Mouse (Mus musculus): ENCODE measurements around the gene Rspo1. TPM values are rescaled to one million over a fixed set of nuclear protein-coding genes. Genes with fewer than 3 reads are reported as not detected.
A peak's percentile ranks its signal among the peaks of the same experiment; 100 is the strongest.

Rspo1 gene
- total and polyA plus RNA-seq, 2 experiments from 2014 or later, result 1.9 to 2.4 TPM

DNA sequence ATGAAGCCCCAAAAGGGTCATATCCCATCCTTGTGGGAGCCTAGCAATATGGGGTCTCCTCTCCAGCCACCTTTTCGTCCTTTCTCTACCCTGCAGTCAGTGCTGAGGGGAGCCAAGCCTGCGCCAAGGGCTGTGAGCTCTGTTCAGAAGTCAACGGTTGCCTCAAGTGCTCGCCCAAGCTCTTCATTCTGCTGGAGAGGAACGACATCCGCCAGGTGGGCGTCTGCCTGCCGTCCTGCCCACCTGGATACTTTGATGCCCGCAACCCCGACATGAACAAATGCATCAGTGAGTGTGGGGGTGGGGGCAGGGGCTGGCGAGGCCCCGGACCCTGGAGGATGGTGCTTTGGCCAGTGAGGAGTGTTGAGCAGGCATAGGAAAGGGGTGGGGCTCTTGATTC, 18.7 kb downstream of the Rspo1 start:
- ATAC-seq, result no peak

GRCm38 (mm10) chr4:125007460-125007859, 21.2 kb downstream of the Rspo1 start:
- Histone ChIP-seq H3K9ac (no peak overlapping the region), H3K4me1 (ENCODE audit: insufficient read depth) (no peaks in the 10 kb centered on the region), H3K36me3 (ENCODE audit: insufficient read depth) (no peaks in the 10 kb centered on the region), H3K27me3 (ENCODE audit: insufficient read depth, low read length) (no peaks in the 10 kb centered on the region), H3K9me3 (ENCODE audit: low read length) (no peaks in the 10 kb centered on the region), H3K27ac (ENCODE audit: low read depth, low read length) (no peak overlapping the region), H3K4me2 (ENCODE audit: low read depth) (no peak overlapping the region), H3K4me3 (ENCODE audit: low read depth, low read length) (no peak overlapping the region)
- no peak for ATAC-seq
- no peak for TF ChIP-seq CTCF (IDR thresholded peaks at IDR 0.05; ENCODE audit: low read depth)
- WGBS, result 66% methylated on average over 15 of the region's 15 CpGs
- DNase-seq, result no peak

More for the DNA sequence above, 18.7 kb downstream of the Rspo1 start:
- no peak overlapping the region for H3K27ac ChIP-seq (ENCODE audit: low read depth, low read length)
- H3K27me3 ChIP-seq (ENCODE audit: insufficient read depth, low read length), result no peaks in the 10 kb centered on the region
- no peaks in the 10 kb centered on the region for H3K4me1 ChIP-seq (ENCODE audit: insufficient read depth)
- H3K9ac ChIP-seq, result no peak overlapping the region
- H3K4me2 ChIP-seq (ENCODE audit: low read depth), result no peak overlapping the region
- 67% methylated on average over 12 of the region's 12 CpGs for WGBS
- no peaks in the 10 kb centered on the region for H3K9me3 ChIP-seq (ENCODE audit: low read length)
- no peak overlapping the region for H3K4me3 ChIP-seq (ENCODE audit: low read depth, low read length)
- no peak for TF ChIP-seq CTCF (IDR thresholded peaks at IDR 0.05; ENCODE audit: low read depth)
- DNase-seq, result no peak
- no peaks in the 10 kb centered on the region for H3K36me3 ChIP-seq (ENCODE audit: insufficient read depth)

DNA sequence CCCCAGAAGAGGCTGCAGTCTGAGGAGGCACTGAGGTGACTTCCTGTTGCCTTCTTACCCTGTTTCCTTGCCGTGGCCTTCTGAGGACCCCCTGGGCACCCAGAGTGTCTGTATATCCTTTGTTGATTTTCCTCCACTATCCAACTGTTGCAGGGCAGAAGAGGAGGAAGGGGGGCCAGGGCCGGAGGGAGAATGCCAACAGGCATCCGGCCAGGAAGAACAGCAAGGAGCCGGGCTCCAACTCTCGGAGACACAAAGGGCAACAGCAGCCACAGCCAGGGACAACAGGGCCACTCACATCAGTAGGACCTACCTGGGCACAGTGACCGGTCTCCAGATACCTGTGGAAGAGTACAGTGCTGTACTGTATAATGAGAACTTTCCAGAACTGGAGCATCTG, 22.0 kb downstream of the Rspo1 start:
- Histone ChIP-seq H3K27ac (ENCODE audit: low read depth, low read length) (no peak overlapping the region), H3K9me3 (ENCODE audit: low read length) (no peaks in the 10 kb centered on the region), H3K36me3 (ENCODE audit: insufficient read depth) (no peaks in the 10 kb centered on the region), H3K4me2 (ENCODE audit: low read depth) (no peak overlapping the region), H3K4me1 (ENCODE audit: insufficient read depth) (no peaks in the 10 kb centered on the region), H3K27me3 (ENCODE audit: insufficient read depth, low read length) (no peaks in the 10 kb centered on the region), H3K4me3 (ENCODE audit: low read depth, low read length) (no peak overlapping the region), H3K9ac (no peak overlapping the region)
- no peak for TF ChIP-seq CTCF (IDR thresholded peaks at IDR 0.05; ENCODE audit: low read depth)
- DNase-seq (no peak), ATAC-seq (no peak)
- 57% methylated on average over 6 of the region's 6 CpGs for WGBS

- Histone ChIP-seq H3K4me1 (ENCODE audit: insufficient read depth) (no peaks in the 10 kb centered on the region), H3K27me3 (ENCODE audit: insufficient read depth, low read length) (no peaks in the 10 kb centered on the region), H3K27ac (ENCODE audit: low read depth, low read length) (no peak overlapping the region), H3K36me3 (ENCODE audit: insufficient read depth) (no peaks in the 10 kb centered on the region), H3K9me3 (ENCODE audit: low read length) (no peaks in the 10 kb centered on the region), H3K4me3 (ENCODE audit: low read depth, low read length) (no peak overlapping the region), H3K4me2 (ENCODE audit: low read depth) (no peak overlapping the region), H3K9ac (no peak overlapping the region)
- no peak for ATAC-seq
- no peak for TF ChIP-seq CTCF (IDR thresholded peaks at IDR 0.05; ENCODE audit: low read depth)
- WGBS, result 62% methylated on average over 8 of the region's 8 CpGs
- DNase-seq, result peak; percentile 53
Measured at GRCm38 (mm10) chr4:125008712-125009111, 22.5 kb downstream of the Rspo1 start.

DNA sequence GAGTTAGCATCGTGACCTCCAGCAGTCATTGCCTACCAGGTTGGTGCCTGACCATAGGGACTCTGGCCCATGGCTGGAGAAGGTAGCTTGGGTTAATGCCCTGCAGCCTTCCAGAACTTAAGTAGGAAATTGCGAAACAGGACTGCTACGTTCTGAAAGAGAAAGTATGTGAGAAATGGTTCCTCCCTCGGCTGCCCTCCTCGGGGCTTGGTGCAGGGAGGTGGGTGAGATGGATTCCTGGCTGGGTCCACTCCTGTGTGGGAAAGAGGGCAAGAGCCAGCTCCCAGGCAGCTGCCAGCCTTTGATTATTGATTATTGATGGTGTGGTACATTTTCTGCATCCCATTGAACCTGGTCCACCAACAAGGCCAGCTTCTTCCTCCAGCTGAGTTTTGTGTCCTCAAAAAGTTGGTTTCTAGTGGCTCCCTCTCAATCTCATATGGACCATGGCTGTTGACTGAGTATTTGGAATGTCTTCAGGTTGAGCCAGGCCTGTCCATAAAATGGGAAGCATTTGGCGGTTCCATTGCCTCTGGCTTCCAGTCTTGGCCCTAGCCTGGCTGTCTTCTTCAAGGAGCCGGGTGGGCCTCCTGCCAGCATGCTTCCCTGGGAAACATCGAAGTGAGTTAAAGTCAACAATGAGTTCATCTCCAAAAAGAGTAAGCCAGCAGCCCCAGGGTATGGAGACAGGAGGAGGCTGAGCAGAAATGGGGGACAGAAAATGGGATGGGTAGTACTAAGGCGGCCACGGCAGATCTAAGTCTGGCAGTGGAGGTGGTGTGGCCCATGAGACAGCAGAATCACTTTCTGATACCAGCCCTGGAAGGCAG, 29.8 kb downstream of the Rspo1 start, which contains the start of gene Gnl2:
TSS of gene Gnl2 (plus strand) at position 780 of the 830 bp plus-strand sequence.
- H3K9ac ChIP-seq, result no peak within 1 kb of the TSS
- H3K36me3 ChIP-seq (ENCODE audit: insufficient read depth), result no peaks in the 10 kb centered on the region
- H3K4me2 ChIP-seq (ENCODE audit: low read depth), result no peak within 1 kb of the TSS
- no peak within 1 kb of the TSS for H3K4me3 ChIP-seq (ENCODE audit: low read depth, low read length)
- H3K9me3 ChIP-seq (ENCODE audit: low read length), result no peaks in the 10 kb centered on the region
- TF ChIP-seq CTCF (IDR thresholded peaks at IDR 0.05; ENCODE audit: low read depth), result no peak
- H3K27ac ChIP-seq (ENCODE audit: low read depth, low read length), result no peak within 1 kb of the TSS
- DNase-seq, result no peak
- WGBS, result 87% methylated on average over 10 of the region's 10 CpGs
- no peak for ATAC-seq
- H3K4me1 ChIP-seq (ENCODE audit: insufficient read depth), result no peaks in the 10 kb centered on the region
- no peaks in the 10 kb centered on the region for H3K27me3 ChIP-seq (ENCODE audit: insufficient read depth, low read length)

- 63% methylated on average over 11 of the region's 11 CpGs for WGBS
- ATAC-seq (no peak), DNase-seq (no peak)
- Histone ChIP-seq H3K4me1 (ENCODE audit: insufficient read depth) (no peaks in the 10 kb centered on the region), H3K27ac (ENCODE audit: low read depth, low read length) (no peak overlapping the region), H3K27me3 (ENCODE audit: insufficient read depth, low read length) (no peaks in the 10 kb centered on the region), H3K9me3 (ENCODE audit: low read length) (no peaks in the 10 kb centered on the region), H3K4me3 (ENCODE audit: low read depth, low read length) (no peak overlapping the region), H3K9ac (no peak overlapping the region), H3K4me2 (ENCODE audit: low read depth) (no peak overlapping the region), H3K36me3 (ENCODE audit: insufficient read depth) (no peaks in the 10 kb centered on the region)
- no peak for TF ChIP-seq CTCF (IDR thresholded peaks at IDR 0.05; ENCODE audit: low read depth)
Measured at GRCm38 (mm10) chr4:125017431-125017830, 31.2 kb downstream of the Rspo1 start.

DNA sequence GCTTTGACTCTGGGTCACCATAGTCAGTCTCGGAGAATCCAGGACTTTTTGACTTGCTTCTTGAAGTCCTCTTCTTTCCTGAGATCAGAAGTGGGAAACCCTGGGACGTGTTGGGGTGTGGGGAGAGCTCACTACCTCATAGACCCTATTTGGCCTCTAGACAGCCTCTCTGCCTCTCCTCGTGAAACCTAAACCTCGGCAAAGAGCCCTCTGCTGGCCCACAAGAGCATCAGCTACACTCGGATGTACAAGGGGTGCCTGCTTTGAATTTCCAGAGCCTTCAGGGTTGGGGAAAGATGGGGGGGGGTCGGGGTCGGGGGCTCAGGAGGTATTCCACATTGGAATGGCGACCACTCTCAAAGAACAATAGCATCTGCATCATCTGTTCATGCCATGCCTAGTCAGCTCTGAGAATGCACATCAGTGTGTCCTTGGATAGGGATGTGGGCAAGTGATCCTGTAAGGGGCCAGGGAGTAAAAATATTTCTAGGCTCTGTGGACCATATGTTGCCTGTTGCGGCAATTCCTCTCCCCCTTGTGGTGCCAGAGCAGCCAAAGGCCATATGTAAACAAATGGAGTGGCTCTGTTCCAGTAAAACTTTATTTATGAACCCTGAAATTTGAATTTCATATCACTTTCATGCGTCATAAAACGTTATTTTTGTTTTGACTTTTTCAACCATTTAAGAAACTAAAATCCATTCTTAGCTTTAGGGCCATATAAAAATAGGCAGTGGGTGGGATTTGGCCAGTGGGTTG, 34.7 kb downstream of the Rspo1 start:
- ATAC-seq (no peak), DNase-seq (peak; percentile 24)
- Histone ChIP-seq H3K4me3 (ENCODE audit: low read depth, low read length) (no peak overlapping the region), H3K27me3 (ENCODE audit: insufficient read depth, low read length) (no peaks in the 10 kb centered on the region), H3K4me1 (ENCODE audit: insufficient read depth) (no peaks in the 10 kb centered on the region), H3K4me2 (ENCODE audit: low read depth) (no peak overlapping the region), H3K27ac (ENCODE audit: low read depth, low read length) (no peak overlapping the region), H3K36me3 (ENCODE audit: insufficient read depth) (no peaks in the 10 kb centered on the region), H3K9ac (no peak overlapping the region), H3K9me3 (ENCODE audit: low read length) (no peaks in the 10 kb centered on the region)
- 34% methylated on average over 11 of the region's 11 CpGs for WGBS
- peak; percentile 59 for TF ChIP-seq CTCF (IDR thresholded peaks at IDR 0.05; ENCODE audit: low read depth)
